Mouse (Mus musculus) hindlimb bud, embryonic 11.5 days (tissue): Measurements from ENCODE around the gene Fchsd2.

Experiments used
- DNase-seq: peaks from one replicate; pipeline ENCODE4 v3.0.0-alpha.2; 2012; ENCODE audit warnings: low read depth, low spot score; ENCODE audit errors: extremely low spot score

Fchsd2 gene

GRCm38 (mm10) chr7:101071020-101071419 lies 21.6 kb upstream of the Fchsd2 start:
- no peak for DNase-seq

- no peak for DNase-seq
Measured at GRCm38 (mm10) chr7:101072123-101072740, 20.4 kb upstream of the Fchsd2 start.

- DNase-seq: no peak
Measured at GRCm38 (mm10) chr7:101074170-101074767, 18.4 kb upstream of the Fchsd2 start.

GRCm38 (mm10) chr7:101083562-101084166 lies 9.0 kb upstream of the Fchsd2 start:
- no peak for DNase-seq

GRCm38 (mm10) chr7:101084816-101085456 lies 7.7 kb upstream of the Fchsd2 start:
- no peak for DNase-seq

GRCm38 (mm10) chr7:101085779-101086178 lies 6.9 kb upstream of the Fchsd2 start:
- no peak for DNase-seq

- DNase-seq: no peak
Measured at GRCm38 (mm10) chr7:101088687-101089086, 4.0 kb upstream of the Fchsd2 start.

GRCm38 (mm10) chr7:101089242-101089641 lies 3.4 kb upstream of the Fchsd2 start:
- no peak for DNase-seq

GRCm38 (mm10) chr7:101093231-101093630 lies 568 bp downstream of the Fchsd2 start:
- DNase-seq: no peak

GRCm38 (mm10) chr7:101094746-101095145 lies 2.1 kb downstream of the Fchsd2 start:
- no peak for DNase-seq

GRCm38 (mm10) chr7:101095560-101095959 lies 2.9 kb downstream of the Fchsd2 start:
- no peak for DNase-seq

GRCm38 (mm10) chr7:101096576-101096975 lies 3.9 kb downstream of the Fchsd2 start:
- DNase-seq: no peak

- DNase-seq: no peak
Measured at GRCm38 (mm10) chr7:101097084-101097483, 4.4 kb downstream of the Fchsd2 start.

- DNase-seq: no peak
Measured at GRCm38 (mm10) chr7:101099981-101100380, 7.3 kb downstream of the Fchsd2 start.

- no peak for DNase-seq
Measured at GRCm38 (mm10) chr7:101101156-101101691, 8.6 kb downstream of the Fchsd2 start.

- no peak for DNase-seq
Measured at GRCm38 (mm10) chr7:101106666-101107065, 14.0 kb downstream of the Fchsd2 start.

GRCm38 (mm10) chr7:101107073-101107810 lies 14.6 kb downstream of the Fchsd2 start:
- no peak for DNase-seq

GRCm38 (mm10) chr7:101107968-101108652 lies 15.4 kb downstream of the Fchsd2 start:
- peak; percentile 85 for DNase-seq

GRCm38 (mm10) chr7:101108653-101109005 lies 16.0 kb downstream of the Fchsd2 start:
- DNase-seq: no peak

- no peak for DNase-seq
Measured at GRCm38 (mm10) chr7:101109006-101109855, 16.6 kb downstream of the Fchsd2 start.
